Mouse (Mus musculus) fat pad, adult 2 months (tissue): ENCODE measurements around the gene Cend1.
"Not testable (repeated sequence)": the region's sequence is repeated elsewhere in the genome, so short reads cannot be mapped to it uniquely, and the experiment has no call there.

Source experiments
- DNase-seq: peaks from one replicate; pipeline ENCODE4 v3.0.0-alpha.2; 2011; ENCODE audit warnings: low read depth, low spot score; ENCODE audit errors: extremely low read depth

Cend1 gene

DNA sequence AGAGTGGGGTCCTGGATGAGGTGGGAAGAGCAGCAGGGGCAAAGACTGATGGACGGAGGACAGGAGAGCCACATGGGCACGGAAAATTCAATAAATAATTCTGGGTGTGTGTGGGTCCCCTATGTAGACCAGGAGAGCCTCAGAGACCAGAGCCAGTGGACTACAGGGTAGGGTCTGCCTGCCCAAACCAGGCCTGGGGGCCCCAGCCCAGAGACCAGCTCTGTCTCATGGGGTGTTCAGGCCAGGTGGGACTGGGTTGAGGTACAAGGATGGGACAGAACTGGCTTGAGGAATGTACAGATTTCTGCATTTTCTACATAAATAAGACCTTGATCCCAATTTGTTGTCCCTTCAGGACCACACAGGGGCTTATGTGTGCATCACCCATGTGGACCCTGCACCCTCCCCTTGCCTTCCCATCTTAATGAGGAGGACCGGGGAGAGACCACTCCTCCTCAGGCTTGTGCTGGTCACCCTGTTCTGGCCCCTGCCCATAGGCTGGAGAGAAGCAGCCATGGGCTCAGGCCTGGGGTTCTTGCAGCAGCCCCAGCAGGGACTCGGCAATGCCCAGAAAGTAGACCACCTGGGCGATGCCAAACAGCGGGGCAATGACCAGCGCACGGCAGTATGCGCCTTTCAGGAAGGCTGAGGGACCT, 1.4 kb upstream of the Cend1 start:
- no peak for DNase-seq

- DNase-seq = no peak
Observed at GRCm38 (mm10) chr7:141429840-141430584, 721 bp upstream of the Cend1 start.

GRCm38 (mm10) chr7:141428701-141429100, 590 bp downstream of the Cend1 start:
- DNase-seq = no peak

DNA sequence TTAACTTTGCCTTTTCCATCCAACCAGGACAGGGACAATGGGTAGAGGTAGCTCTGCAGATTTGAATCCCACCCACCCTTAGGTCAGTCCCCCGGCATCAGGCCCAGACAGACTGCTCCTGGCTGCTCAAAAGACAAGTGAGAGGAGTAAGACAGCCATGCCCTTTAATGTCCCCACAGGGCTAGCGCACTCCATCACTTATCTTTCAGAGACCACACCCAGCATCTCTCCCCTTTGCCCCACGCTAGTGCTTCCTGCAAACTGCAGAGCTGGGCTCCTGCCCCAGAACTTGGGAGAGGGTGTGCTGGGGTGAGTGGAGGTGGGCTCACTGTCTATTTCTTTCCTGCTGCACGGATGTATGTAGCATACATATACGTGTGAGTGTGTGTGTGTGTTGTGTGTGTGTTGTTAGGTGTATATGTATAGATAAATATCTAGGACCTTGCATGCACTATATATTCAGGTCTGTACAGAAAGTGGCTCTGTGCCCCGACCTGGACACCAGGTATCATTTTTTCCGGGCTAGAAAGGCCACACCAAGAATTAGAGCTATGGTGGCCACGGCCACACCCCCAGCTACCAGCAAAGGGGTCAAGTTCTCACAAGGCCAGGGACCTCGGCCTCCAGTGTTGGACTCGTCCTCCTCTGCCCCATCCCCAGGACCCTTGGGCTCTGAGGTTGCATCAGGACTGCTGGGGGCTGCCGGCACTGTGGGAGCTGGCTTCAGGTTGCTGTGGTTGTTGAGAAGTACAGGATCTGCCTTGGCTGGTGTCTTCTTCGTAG, 2.2 kb downstream of the Cend1 start:
- DNase-seq = no peak

DNA sequence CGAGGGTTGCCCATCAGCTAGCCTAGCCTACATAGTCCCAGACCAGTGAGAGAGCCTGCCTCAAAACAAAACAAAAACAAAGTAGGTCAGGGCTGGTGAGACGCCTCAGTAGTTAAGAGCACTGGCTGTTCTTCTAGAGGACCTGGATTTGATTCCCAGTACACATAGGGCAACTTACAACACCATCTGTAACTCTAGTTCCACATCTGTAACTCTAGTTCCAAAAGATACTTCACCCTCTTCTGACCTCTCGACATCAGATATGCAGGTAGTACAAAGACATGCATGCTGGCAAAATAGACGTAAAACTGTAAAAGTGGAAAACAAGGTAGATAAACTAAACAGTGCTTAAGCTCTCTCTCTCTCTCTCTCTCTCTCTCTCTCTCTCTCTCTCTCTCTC, 5.5 kb downstream of the Cend1 start:
- DNase-seq = no peak

DNA sequence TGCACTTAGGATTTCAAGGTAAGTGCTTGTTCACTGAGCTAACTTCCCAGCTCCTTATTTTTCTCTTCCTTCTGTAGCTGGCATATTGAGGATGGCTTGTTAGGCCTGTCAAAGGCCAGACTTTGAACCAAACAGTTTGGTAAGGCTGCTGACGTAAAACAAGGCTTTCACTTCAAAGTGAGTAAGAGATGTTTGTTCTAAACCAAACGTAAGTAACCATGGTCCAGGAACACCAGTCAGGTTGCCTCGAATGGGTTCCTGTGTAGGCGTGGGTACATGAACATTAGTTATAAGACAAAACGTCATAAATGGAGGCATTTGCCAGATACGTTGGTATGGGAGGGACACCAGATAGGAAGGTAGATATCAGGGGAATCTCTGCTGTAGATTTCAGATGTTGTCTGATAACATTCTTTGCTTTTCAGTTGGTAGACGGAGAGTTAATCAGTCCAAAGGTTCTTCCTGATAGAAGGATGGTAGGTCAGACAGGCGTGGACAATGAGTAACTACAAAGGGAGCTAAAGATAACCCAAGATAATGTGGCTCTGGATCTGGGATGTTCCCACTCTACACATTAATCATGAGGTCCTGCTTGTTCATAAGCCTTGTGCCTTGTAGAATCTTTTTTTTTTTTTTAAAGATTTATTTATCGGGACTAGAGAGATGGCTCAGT, 9.1 kb downstream of the Cend1 start:
- DNase-seq = no peak

DNA sequence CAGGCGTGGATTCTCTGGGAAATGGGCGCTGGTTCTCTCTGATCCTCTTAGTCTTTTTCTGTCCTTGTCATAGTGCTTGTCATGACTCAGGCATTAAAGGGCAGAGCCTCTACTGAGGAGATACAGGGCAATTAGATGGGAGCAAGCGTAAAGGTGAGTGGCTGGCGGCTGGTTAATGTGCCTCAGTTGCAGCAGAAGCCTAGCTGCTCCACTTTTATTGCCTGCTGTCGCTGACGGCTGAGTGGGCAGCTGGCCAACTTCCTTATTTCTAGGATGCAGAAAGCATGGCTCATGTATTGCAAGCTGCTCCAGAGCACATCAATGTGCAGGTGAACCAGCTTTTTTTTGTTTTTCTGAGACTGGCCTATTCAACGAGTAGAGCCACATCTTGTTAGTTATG, 10.3 kb downstream of the Cend1 start:
- no peak for DNase-seq

DNA sequence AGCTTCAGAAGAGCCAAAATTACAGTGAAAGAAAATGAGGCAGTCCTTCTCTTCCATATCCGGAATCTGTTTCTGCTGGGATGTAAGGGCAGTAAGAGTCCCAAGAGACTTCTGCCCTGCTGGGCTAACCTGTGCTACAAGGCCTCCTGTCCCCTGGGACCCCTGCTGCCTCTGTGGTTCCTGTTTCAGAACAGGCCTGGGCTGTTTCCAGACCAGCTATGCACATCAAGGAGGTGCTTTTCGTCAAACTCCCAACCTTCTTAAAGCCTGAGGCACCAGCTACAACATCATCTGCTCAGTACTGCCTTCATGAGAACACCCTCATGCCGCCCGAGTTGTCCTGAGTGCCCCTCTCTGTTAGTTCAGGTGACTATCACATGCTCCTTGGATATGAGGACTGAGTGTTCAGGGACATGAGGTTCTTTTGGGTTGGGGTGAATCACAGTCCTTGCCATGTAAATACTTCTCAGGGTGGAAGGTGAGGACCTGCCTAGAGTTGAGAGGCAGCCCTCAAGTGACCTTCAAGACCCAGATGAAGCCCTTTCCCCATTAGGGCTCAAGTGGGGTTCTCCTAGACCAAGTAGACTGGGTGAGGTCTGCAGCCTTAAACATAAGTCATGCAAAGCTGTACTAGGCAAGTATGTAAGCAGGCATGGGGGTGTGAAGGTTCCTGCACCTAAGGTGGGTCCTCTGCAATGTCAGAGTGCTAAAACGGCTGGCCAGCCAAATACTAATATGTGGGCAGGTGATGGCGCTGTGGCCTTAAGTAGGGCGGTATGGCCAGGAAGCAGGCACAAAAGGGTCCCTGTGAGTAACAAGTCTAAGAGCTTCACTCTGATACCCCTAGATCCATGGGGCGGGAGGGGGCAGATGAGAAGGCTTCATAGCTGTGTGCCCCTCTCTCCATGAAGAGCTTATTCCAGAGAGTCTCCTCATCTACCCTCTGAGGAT, 11.3 kb downstream of the Cend1 start:
- no peak for DNase-seq

DNA sequence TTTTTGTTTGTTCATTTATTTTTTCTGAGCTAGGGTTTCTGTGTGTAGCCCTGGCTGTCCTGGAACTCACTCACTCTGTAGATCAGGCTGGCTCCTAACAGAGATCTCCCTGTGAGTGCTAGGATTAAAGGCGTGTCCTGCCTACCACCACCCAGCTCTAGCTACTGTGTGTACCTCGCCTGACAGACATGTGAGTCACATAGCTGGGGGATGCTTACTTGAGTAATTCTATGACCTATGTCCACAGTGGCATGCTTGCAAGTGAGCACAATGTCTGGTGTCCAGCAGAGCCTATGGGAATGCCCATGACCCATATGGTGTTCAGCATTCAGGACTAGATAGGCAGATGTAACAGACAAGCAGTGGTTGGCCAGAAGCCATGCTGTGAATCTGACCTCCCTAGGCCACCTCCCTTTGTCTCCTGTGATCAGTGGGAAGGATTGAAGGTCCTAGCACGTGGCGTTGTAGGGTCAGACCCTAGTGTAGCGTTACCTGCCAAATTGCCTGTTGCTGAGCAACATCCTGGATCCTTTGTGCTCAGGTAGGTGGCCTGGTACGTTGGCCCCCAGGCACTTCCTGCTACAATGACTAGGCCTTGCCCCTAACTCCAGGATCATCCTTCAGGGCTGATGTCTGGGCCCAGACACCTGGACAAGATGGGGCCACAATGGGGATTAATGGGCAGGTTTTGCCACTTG, 13.0 kb downstream of the Cend1 start:
- DNase-seq = no peak

GRCm38 (mm10) chr7:141413809-141414584, 15.3 kb downstream of the Cend1 start, which contains the start of gene Gatd1:
Gatd1 (minus strand) TSS chr7:141414136.
- no peak for DNase-seq

DNA sequence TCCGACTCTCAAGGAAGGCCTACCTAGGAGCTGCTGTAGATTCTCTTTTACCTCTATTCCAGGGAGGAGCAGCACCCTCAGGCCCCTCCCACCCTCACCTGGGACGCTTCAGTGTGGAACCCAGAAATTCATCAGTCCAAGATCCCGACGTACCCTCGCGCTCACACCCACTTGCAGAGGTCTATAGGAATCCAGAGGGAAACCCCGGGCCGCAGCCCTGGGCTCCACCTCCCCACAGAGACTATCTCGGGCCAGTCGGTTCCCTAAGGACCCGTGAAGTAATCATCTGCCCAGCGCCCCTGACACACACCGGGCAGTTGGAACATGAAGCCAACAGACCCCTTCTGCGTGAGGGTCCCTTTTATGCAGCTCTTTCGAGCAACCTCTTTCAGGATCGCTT, 16.0 kb downstream of the Cend1 start:
- DNase-seq = no peak

- DNase-seq = no peak
Observed at GRCm38 (mm10) chr7:141411667-141412066, 17.6 kb downstream of the Cend1 start.

- DNase-seq = no peak
Observed at GRCm38 (mm10) chr7:141410631-141411030, 18.7 kb downstream of the Cend1 start.

- no peak for DNase-seq
Observed at GRCm38 (mm10) chr7:141408833-141409232, 20.5 kb downstream of the Cend1 start.

DNA sequence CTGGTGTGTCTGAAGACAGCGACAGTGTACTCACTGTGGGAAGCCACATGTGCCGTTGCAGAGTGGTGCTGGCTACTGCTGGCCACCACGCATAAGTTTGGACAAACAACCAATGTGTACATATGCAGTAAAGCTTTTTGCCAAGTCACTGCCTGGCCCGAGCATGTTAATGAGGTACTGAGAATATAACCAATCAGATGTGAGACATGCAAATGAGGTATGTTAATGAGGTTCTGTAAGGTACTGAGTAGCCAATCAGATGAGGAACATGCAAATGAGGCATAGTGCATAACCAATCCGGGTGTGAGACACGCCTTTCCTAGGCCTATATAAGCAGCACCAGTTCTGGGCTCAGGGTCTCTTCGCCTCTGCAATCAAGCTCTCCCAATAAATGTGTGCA, 21.6 kb downstream of the Cend1 start:
- not testable (repeated sequence) for DNase-seq

DNA sequence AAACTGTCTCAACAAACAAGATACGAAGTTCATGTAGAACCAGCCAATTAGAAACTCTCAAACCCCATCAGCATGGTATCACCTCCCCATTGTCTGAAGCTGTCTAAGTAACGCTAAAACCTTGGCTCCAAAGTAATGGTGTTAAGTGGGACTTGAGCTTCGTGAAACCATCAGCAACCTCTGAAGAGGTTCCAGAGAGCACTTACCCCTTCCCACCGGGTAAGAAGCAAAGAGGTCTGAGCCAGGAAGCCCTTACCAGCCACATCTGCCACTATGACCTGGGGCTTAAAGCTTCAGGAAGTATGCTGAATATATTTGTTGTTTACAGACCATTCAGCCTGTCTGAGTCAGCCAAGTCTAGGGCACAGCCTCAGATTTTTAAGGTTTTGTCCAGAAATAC, 23.8 kb downstream of the Cend1 start:
- no peak for DNase-seq

- DNase-seq = no peak
Observed at GRCm38 (mm10) chr7:141403305-141403704, 26.0 kb downstream of the Cend1 start.

GRCm38 (mm10) chr7:141395348-141395747, 33.9 kb downstream of the Cend1 start:
- DNase-seq = no peak

GRCm38 (mm10) chr7:141394771-141395170, 34.5 kb downstream of the Cend1 start:
- no peak for DNase-seq
